Mouse (Mus musculus): ENCODE results near the gene Josd2.

GRCm38 (mm10) chr7:44437188-44437587 is 30.6 kb upstream of the Josd2 start:
- TF ChIP-seq CTCF (IDR thresholded peaks at IDR 0.05; ENCODE audit: low read depth, low read length) (no peak), TAL1 (conservative IDR thresholded peaks at IDR 0.05; ENCODE audit: low read depth, low read length) (no peak)

Measured in G1E (cell line).